Mouse (Mus musculus): ENCODE measurements at regions not wholly inside any gene's neighbourhood (a gene's known extent, or its start where the extent isn't known, plus 50 kb on each side); places are given as distances from the start of the nearest gene placed in this dataset.

DNA sequence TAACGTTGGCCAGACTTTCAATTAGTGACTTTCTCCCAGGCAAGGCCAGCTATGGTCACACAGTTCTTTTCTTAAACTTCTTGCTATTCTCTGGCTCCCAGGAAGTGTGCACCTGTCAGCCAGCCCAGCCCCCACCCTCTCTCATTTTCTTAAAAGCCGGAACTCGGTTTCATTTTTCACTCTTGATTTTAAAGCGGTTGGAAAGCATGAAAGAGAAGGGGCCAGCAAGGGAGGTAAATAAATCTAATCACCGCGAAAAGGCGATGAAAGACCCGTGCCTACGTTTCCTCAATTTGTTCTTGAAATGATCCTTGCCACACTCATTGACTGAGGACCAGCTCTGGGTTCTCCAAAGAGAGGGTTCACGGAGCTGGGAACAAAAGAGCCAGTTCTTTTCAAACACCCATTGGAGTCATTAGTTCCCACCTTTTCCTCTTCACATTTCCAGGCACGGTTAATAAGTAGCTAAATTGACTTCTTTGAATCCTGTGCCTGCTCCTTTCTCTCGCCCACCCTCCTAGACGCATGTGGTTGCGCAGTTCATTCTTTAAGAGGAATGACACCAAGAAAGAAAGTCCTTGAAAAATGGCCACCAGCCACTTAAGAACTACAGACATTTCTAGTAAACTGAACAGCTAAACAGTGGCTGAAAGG lies 311.6 kb downstream of the Setd4 start:
- H3K4me3 ChIP-seq (replicated peaks; ENCODE audit: low read length), result no peak overlapping the region

DNA sequence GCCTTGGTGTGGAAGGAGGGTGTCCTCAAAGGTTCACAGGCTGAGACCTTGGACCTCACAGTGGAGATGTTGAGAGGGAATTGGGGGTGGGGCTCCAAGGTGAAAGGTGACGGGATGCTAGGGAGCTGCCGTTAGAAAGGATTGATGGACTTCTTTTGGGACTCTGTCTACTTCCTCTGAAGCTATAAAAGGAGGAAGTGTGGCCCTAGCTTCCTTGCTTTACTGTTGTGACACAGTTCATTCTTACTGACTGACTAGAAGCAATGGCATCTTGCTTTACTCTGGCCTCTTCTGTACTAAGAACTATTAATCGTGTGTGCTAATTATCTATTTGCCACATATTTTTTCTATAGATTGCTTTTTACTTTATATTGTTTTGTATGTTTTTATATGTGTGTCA lies 315.8 kb downstream of the Setd4 start:
- 61% methylated on average over 3 of the region's 3 CpGs for WGBS
- Histone ChIP-seq H3K9ac (ENCODE audit: low read depth, low read length, severe bottlenecking) (no peak overlapping the region), H3K27me3 (ENCODE audit: control insufficient read depth, insufficient read depth, low read length) (no peaks in the 10 kb centered on the region), H3K27ac (replicated peaks; ENCODE audit: low read depth, low read length) (no peak overlapping the region), H3K4me2 (replicated peaks; ENCODE audit: low read depth, low read length, severe bottlenecking) (no peak overlapping the region), H3K36me3 (ENCODE audit: control insufficient read depth, insufficient read depth, low read length) (no peaks in the 10 kb centered on the region), H3K4me1 (ENCODE audit: control insufficient read depth, insufficient read depth, low read length) (peaks cover 12% of the 10 kb centered on the region), H3K4me3 (replicated peaks; ENCODE audit: low read length) (no peak overlapping the region), H3K9me3 (ENCODE audit: control insufficient read depth, low read length) (no peaks in the 10 kb centered on the region)
- ATAC-seq (ENCODE audit: low FRiP score, low read depth), result no peak
- TF ChIP-seq POLR2A (IDR thresholded peaks at IDR 0.05; ENCODE audit: borderline replicate concordance, extremely low read depth, insufficient read depth, insufficient read length), result no peak
- DNase-seq (ENCODE audit: low spot score), result no peak

More for the DNA sequence above, 311.6 kb downstream of the Setd4 start:
- no peak overlapping the region for H3K27ac ChIP-seq (replicated peaks; ENCODE audit: low read depth, low read length)
- TF ChIP-seq POLR2A (IDR thresholded peaks at IDR 0.05; ENCODE audit: borderline replicate concordance, extremely low read depth, insufficient read depth, insufficient read length), result no peak
- H3K9ac ChIP-seq (ENCODE audit: low read depth, low read length, severe bottlenecking), result no peak overlapping the region
- no peak overlapping the region for H3K4me2 ChIP-seq (replicated peaks; ENCODE audit: low read depth, low read length, severe bottlenecking)
- 24% methylated on average over 14 of the region's 14 CpGs for WGBS
- H3K9me3 ChIP-seq (ENCODE audit: control insufficient read depth, low read length), result no peaks in the 10 kb centered on the region
- no peaks in the 10 kb centered on the region for H3K36me3 ChIP-seq (ENCODE audit: control insufficient read depth, insufficient read depth, low read length)
- peaks cover 14% of the 10 kb centered on the region for H3K4me1 ChIP-seq (ENCODE audit: control insufficient read depth, insufficient read depth, low read length)
- no peak for ATAC-seq (ENCODE audit: low FRiP score, low read depth)
- H3K27me3 ChIP-seq (ENCODE audit: control insufficient read depth, insufficient read depth, low read length), result no peaks in the 10 kb centered on the region
- DNase-seq (ENCODE audit: low spot score), result no peak

GRCm38 (mm10) chr16:93287520-93287919 lies 316.3 kb downstream of the Setd4 start:
- no peak for ATAC-seq (ENCODE audit: low FRiP score, low read depth)
- H3K9ac ChIP-seq (ENCODE audit: low read depth, low read length, severe bottlenecking), result no peak overlapping the region
- H3K4me3 ChIP-seq (replicated peaks; ENCODE audit: low read length), result no peak overlapping the region
- H3K4me2 ChIP-seq (replicated peaks; ENCODE audit: low read depth, low read length, severe bottlenecking), result no peak overlapping the region
- H3K4me1 ChIP-seq (ENCODE audit: control insufficient read depth, insufficient read depth, low read length), result peaks cover 7% of the 10 kb centered on the region
- H3K36me3 ChIP-seq (ENCODE audit: control insufficient read depth, insufficient read depth, low read length), result no peaks in the 10 kb centered on the region
- no peak for TF ChIP-seq POLR2A (IDR thresholded peaks at IDR 0.05; ENCODE audit: borderline replicate concordance, extremely low read depth, insufficient read depth, insufficient read length)
- H3K9me3 ChIP-seq (ENCODE audit: control insufficient read depth, low read length), result no peaks in the 10 kb centered on the region
- no peak for DNase-seq (ENCODE audit: low spot score)
- H3K27me3 ChIP-seq (ENCODE audit: control insufficient read depth, insufficient read depth, low read length), result no peaks in the 10 kb centered on the region
- no peak overlapping the region for H3K27ac ChIP-seq (replicated peaks; ENCODE audit: low read depth, low read length)
- 85% methylated on average over 2 of the region's 2 CpGs for WGBS

- Histone ChIP-seq H3K4me2 (replicated peaks; ENCODE audit: low read depth, low read length, severe bottlenecking) (no peak overlapping the region), H3K9ac (ENCODE audit: low read depth, low read length, severe bottlenecking) (no peak overlapping the region), H3K4me1 (ENCODE audit: control insufficient read depth, insufficient read depth, low read length) (peaks cover under 1% of the 10 kb centered on the region; the same call in 1 of the 2 replicates), H3K27me3 (ENCODE audit: control insufficient read depth, insufficient read depth, low read length) (no peaks in the 10 kb centered on the region), H3K27ac (replicated peaks; ENCODE audit: low read depth, low read length) (no peak overlapping the region), H3K4me3 (replicated peaks; ENCODE audit: low read length) (no peak overlapping the region), H3K36me3 (ENCODE audit: control insufficient read depth, insufficient read depth, low read length) (no peaks in the 10 kb centered on the region), H3K9me3 (ENCODE audit: control insufficient read depth, low read length) (no peaks in the 10 kb centered on the region)
- 77% methylated on average over 3 of the region's 3 CpGs for WGBS
- TF ChIP-seq POLR2A (IDR thresholded peaks at IDR 0.05; ENCODE audit: borderline replicate concordance, extremely low read depth, insufficient read depth, insufficient read length), result no peak
- DNase-seq (ENCODE audit: low spot score) (no peak), ATAC-seq (ENCODE audit: low FRiP score, low read depth) (no peak)
Measured at GRCm38 (mm10) chr16:93286816-93287215, 317.0 kb downstream of the Setd4 start.

DNA sequence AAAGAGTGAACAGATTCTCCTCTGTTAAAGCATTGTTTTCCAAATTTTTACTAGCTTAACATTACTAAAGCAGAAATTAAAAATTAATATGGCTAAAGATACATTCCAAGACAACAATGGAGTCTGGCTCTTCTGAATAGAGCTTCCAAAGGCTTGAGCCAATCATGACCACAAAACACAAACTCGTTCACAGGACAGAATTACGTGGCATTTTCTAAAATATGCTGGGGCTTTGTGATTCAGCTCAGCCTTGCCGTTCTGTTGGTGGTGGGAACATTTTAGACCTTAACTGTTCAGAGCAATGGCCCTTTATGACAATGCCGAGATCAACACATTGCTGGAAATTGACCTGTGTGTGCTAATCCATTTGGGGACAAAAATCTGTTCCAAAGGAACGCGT lies 318.7 kb downstream of the Setd4 start:
- Histone ChIP-seq H3K9me3 (ENCODE audit: control insufficient read depth, low read length) (no peaks in the 10 kb centered on the region), H3K27ac (replicated peaks; ENCODE audit: low read depth, low read length) (no peak overlapping the region), H3K4me1 (ENCODE audit: control insufficient read depth, insufficient read depth, low read length) (no peaks in the 10 kb centered on the region), H3K4me3 (replicated peaks; ENCODE audit: low read length) (no peak overlapping the region), H3K36me3 (ENCODE audit: control insufficient read depth, insufficient read depth, low read length) (no peaks in the 10 kb centered on the region), H3K4me2 (replicated peaks; ENCODE audit: low read depth, low read length, severe bottlenecking) (no peak overlapping the region), H3K9ac (ENCODE audit: low read depth, low read length, severe bottlenecking) (no peak overlapping the region), H3K27me3 (ENCODE audit: control insufficient read depth, insufficient read depth, low read length) (no peaks in the 10 kb centered on the region)
- 89% methylated on average over 6 of the region's 6 CpGs for WGBS
- no peak for TF ChIP-seq POLR2A (IDR thresholded peaks at IDR 0.05; ENCODE audit: borderline replicate concordance, extremely low read depth, insufficient read depth, insufficient read length)
- DNase-seq (ENCODE audit: low spot score), result no peak
- ATAC-seq (ENCODE audit: low FRiP score, low read depth), result no peak
